Mouse (Mus musculus) neural tube, embryonic 15.5 days (tissue): ENCODE measurements at regions not wholly inside any gene's neighbourhood (a gene's known extent, or its start where the extent isn't known, plus 50 kb on each side); places are given as distances from the start of the nearest gene placed in this dataset.

Experiments used
- ATAC-seq: fragments of 200-750 bp; cut with Nextera tagmentation; 2 replicates; pipeline ENCODE4 v1.8.0; 2017; ENCODE audit warnings: mild to moderate bottlenecking, moderate TSS enrichment, moderate library complexity; ENCODE audit not compliant: low FRiP score
- H3K27ac ChIP-seq: fragments of 300-500 bp; sonication (generic); replicated peaks from 2 replicates; pipeline ENCODE4 v1.5.1; 2015; ENCODE audit warnings: mild to moderate bottlenecking, inconsistent platforms
- H3K27me3 ChIP-seq: fragments of 300-500 bp; sonication (generic); replicated peaks from 2 replicates; pipeline ENCODE4 v1.6.1; 2015; ENCODE audit warnings: inconsistent platforms
- H3K36me3 ChIP-seq: fragments of 300-500 bp; sonication (generic); 2 replicates; pipeline ENCODE4 v1.6.1; 2015; ENCODE audit warnings: inconsistent platforms
- H3K4me1 ChIP-seq: fragments of 300-500 bp; sonication (generic); 2 replicates; pipeline ENCODE4 v1.6.1; 2015; ENCODE audit warnings: inconsistent platforms
- H3K4me2 ChIP-seq: fragments of 300-500 bp; sonication (generic); 2 replicates; pipeline ENCODE4 v1.6.1; 2015; ENCODE audit warnings: inconsistent platforms, mild to moderate bottlenecking, moderate library complexity
- H3K4me3 ChIP-seq: fragments of 300-500 bp; sonication (generic); replicated peaks from 2 replicates; pipeline ENCODE4 v1.5.1; 2015; ENCODE audit warnings: mild to moderate bottlenecking, inconsistent platforms
- H3K9ac ChIP-seq: fragments of 300-500 bp; sonication (generic); replicated peaks from 2 replicates; pipeline ENCODE4 v1.6.1; 2015; ENCODE audit warnings: mild to moderate bottlenecking, inconsistent platforms
- H3K9me3 ChIP-seq: fragments of 300-500 bp; sonication (generic); replicated peaks from 2 replicates; pipeline ENCODE4 v1.6.1; 2016; ENCODE audit warnings: inconsistent platforms
- WGBS: fragments of 180-500 bp; shearing (Covaris S2); methylation state at CpG from one replicate; pipeline ENCODE4 v1.1.7; 2015; ENCODE audit warnings: mixed read lengths; 5-methylcytosine and 5-hydroxymethylcytosine counted together

GRCm38 (mm10) chr8:28594606-28595005 lies 1147.1 kb downstream of the Poteg start:
- Histone ChIP-seq H3K27me3 (no peaks in the 10 kb centered on the region), H3K4me1 (no peaks in the 10 kb centered on the region), H3K36me3 (no peaks in the 10 kb centered on the region), H3K4me3 (no peak overlapping the region), H3K9me3 (no peaks in the 10 kb centered on the region), H3K27ac (no peak overlapping the region), H3K4me2 (no peak overlapping the region), H3K9ac (no peak overlapping the region)
- WGBS: 50% methylated on average over 8 of the region's 8 CpGs
- no peak for ATAC-seq

GRCm38 (mm10) chr8:28595880-28596279 lies 1148.4 kb downstream of the Poteg start:
- H3K9ac ChIP-seq: no peak overlapping the region
- no peaks in the 10 kb centered on the region for H3K36me3 ChIP-seq
- H3K4me2 ChIP-seq: no peak overlapping the region
- no peak for ATAC-seq
- WGBS: 80% methylated on average over 5 of the region's 5 CpGs
- no peaks in the 10 kb centered on the region for H3K27me3 ChIP-seq
- no peak overlapping the region for H3K27ac ChIP-seq
- no peak overlapping the region for H3K4me3 ChIP-seq
- H3K9me3 ChIP-seq: no peaks in the 10 kb centered on the region
- H3K4me1 ChIP-seq: no peaks in the 10 kb centered on the region
